Mouse (Mus musculus) MEL (cell line): ENCODE data around the gene Lrfn4. TPM values are rescaled to one million over a fixed set of nuclear protein-coding genes. Genes with fewer than 3 reads are reported as not detected.

Experiments used
- DNase-seq: peaks from one replicate; pipeline ENCODE4 v3.0.0; 2011; ENCODE audit warnings: low read depth, low spot score
- H3K27ac ChIP-seq: 2 replicates; pipeline ENCODE4 v1.5.1; 2012; ENCODE audit warnings: low read depth, mild to moderate bottlenecking, control low read depth, low read length, moderate library complexity; ENCODE audit not compliant: control insufficient read depth
- H3K27me3 ChIP-seq, 2 experiments: fragments of 150-350 bp in 1 of 2; sonication (generic) in 1 of 2; 2 replicates each; pipeline ENCODE4 v1.6.1; 2012; ENCODE audit warnings: low read length in 2 of 2, mild to moderate bottlenecking in 2 of 2, improper control_type of control experiment in 1 of 2, moderate library complexity in 1 of 2; ENCODE audit not compliant: insufficient read depth in 2 of 2, control insufficient read depth in 1 of 2
- H3K36me3 ChIP-seq, 2 experiments: 2 replicates each; pipeline ENCODE4 v1.6.1; 2012 to 2014; ENCODE audit warnings: low read length in 2 of 2, improper control_type of control experiment in 1 of 2, inconsistent platforms in 1 of 2, mild to moderate bottlenecking in 1 of 2; ENCODE audit not compliant: insufficient read depth in 2 of 2, control insufficient read depth in 1 of 2
- H3K4me1 ChIP-seq, 2 experiments: fragments of 150-350 bp in 1 of 2; sonication (generic) in 1 of 2; 2 replicates each; pipeline ENCODE4 v1.6.1; 2012; ENCODE audit warnings: low read length in 2 of 2, improper control_type of control experiment in 1 of 2, mild to moderate bottlenecking in 1 of 2; ENCODE audit not compliant: insufficient read depth in 2 of 2, control insufficient read depth in 1 of 2
- H3K4me3 ChIP-seq, 2 experiments: fragments of 150-350 bp in 1 of 2; sonication (generic) in 1 of 2; 2 replicates each; pipeline ENCODE4 v1.5.1; 2012; ENCODE audit warnings: low read depth in 2 of 2, low read length in 2 of 2, mild to moderate bottlenecking in 2 of 2, moderate library complexity in 2 of 2, control low read depth in 1 of 2, improper control_type of control experiment in 1 of 2; ENCODE audit not compliant: control insufficient read depth in 1 of 2, insufficient read depth in 1 of 2
- H3K79me2 ChIP-seq: 2 replicates; pipeline ENCODE4 v1.6.1; 2012; ENCODE audit warnings: mild to moderate bottlenecking, low read length, moderate library complexity; ENCODE audit not compliant: control insufficient read depth, poor library complexity, insufficient read depth
- H3K9ac ChIP-seq: 2 replicates; pipeline ENCODE4 v1.6.1; 2012; ENCODE audit warnings: low read depth, mild to moderate bottlenecking, control low read depth, low read length, moderate library complexity; ENCODE audit not compliant: control insufficient read depth, poor library complexity, severe bottlenecking
- H3K9me3 ChIP-seq: fragments of 150-350 bp; sonication (generic); replicated peaks from 2 replicates; pipeline ENCODE4 v1.6.1; 2012; ENCODE audit warnings: mild to moderate bottlenecking, low read length, improper control_type of control experiment, moderate library complexity; ENCODE audit not compliant: insufficient read depth
- BHLHE40 ChIP-seq: IDR thresholded peaks from 2 replicates; pipeline ENCODE4 v1.6.1; 2012; ENCODE audit warnings: low read depth, mild to moderate bottlenecking, inconsistent platforms, low read length, improper control_type of control experiment, borderline replicate concordance
- CHD2 ChIP-seq: IDR thresholded peaks from 2 replicates; pipeline ENCODE4 v1.6.1; 2011; ENCODE audit warnings: low read length, improper control_type of control experiment
- CTCF ChIP-seq, 3 experiments: IDR thresholded peaks in 2 of 3; conservative IDR thresholded peaks in 1 of 3; 2 replicates each; pipeline ENCODE4 v1.5.1; 2011 to 2012; ENCODE audit warnings: low read length in 3 of 3, low read depth in 2 of 3, mild to moderate bottlenecking in 2 of 3, improper control_type of control experiment in 1 of 3, inconsistent platforms in 1 of 3, mixed read lengths in 1 of 3, moderate library complexity in 1 of 3; ENCODE audit not compliant: control insufficient read depth in 1 of 3, insufficient read depth in 1 of 3, poor library complexity in 1 of 3, severe bottlenecking in 1 of 3
- ELF1 ChIP-seq: IDR thresholded peaks from 2 replicates; pipeline ENCODE4 v1.6.1; 2014; ENCODE audit warnings: low read depth, mild to moderate bottlenecking, inconsistent platforms, low read length, improper control_type of control experiment, moderate library complexity
- HCFC1 ChIP-seq: IDR thresholded peaks from 2 replicates; pipeline ENCODE4 v1.6.1; 2012; ENCODE audit warnings: low read depth, mild to moderate bottlenecking, inconsistent platforms, low read length, improper control_type of control experiment, moderate library complexity
- MAX ChIP-seq: IDR thresholded peaks from 2 replicates; pipeline ENCODE4 v1.6.1; 2011; ENCODE audit warnings: low read length, improper control_type of control experiment
- MEF2A ChIP-seq: IDR thresholded peaks from 2 replicates; pipeline ENCODE4 v1.6.1; 2014; ENCODE audit warnings: low read depth, mild to moderate bottlenecking, inconsistent platforms, low read length, improper control_type of control experiment; ENCODE audit not compliant: poor library complexity, insufficient replicate concordance, severe bottlenecking; ENCODE audit errors: extremely low read depth
- NELFE ChIP-seq: IDR thresholded peaks from 2 replicates; pipeline ENCODE4 v1.6.1; 2011; ENCODE audit warnings: low read depth, low read length, improper control_type of control experiment
- NRF1 ChIP-seq: IDR thresholded peaks from 2 replicates; pipeline ENCODE4 v1.6.1; 2014; ENCODE audit warnings: low read depth, mild to moderate bottlenecking, inconsistent platforms, low read length, improper control_type of control experiment, moderate library complexity; ENCODE audit not compliant: poor library complexity, insufficient read depth, severe bottlenecking
- POLR2A ChIP-seq, 2 experiments: IDR thresholded peaks; 2 replicates each; pipeline ENCODE4 v1.6.1; 2011 to 2012; ENCODE audit warnings: low read length in 2 of 2, mild to moderate bottlenecking in 2 of 2, control low read depth in 1 of 2, improper control_type of control experiment in 1 of 2, low read depth in 1 of 2, moderate library complexity in 1 of 2; ENCODE audit not compliant: control insufficient read depth in 1 of 2, insufficient read depth in 1 of 2, poor library complexity in 1 of 2
- RAD21 ChIP-seq: IDR thresholded peaks from 2 replicates; pipeline ENCODE4 v1.6.1; 2011; ENCODE audit warnings: mild to moderate bottlenecking, low read depth, low read length, improper control_type of control experiment
- SIN3A ChIP-seq: IDR thresholded peaks from 2 replicates; pipeline ENCODE4 v1.6.1; 2012; ENCODE audit warnings: low read length, improper control_type of control experiment, inconsistent platforms
- SMC3 ChIP-seq: IDR thresholded peaks from 2 replicates; pipeline ENCODE4 v1.6.1; 2011; ENCODE audit warnings: low read depth, low read length, improper control_type of control experiment
- TAL1 ChIP-seq: IDR thresholded peaks from 2 replicates; pipeline ENCODE4 v1.6.1; 2012; ENCODE audit warnings: mild to moderate bottlenecking, inconsistent platforms, low read length, moderate library complexity, mixed read lengths
- TBP ChIP-seq: IDR thresholded peaks from 2 replicates; pipeline ENCODE4 v1.8.0; 2011; ENCODE audit warnings: low read depth, low read length, improper control_type of control experiment
- UBTF ChIP-seq: IDR thresholded peaks from 2 replicates; pipeline ENCODE4 v1.6.1; 2012; ENCODE audit warnings: low read depth, mild to moderate bottlenecking, inconsistent platforms, low read length, improper control_type of control experiment, moderate library complexity, borderline replicate concordance; ENCODE audit not compliant: insufficient read depth
- USF1 ChIP-seq: IDR thresholded peaks from 2 replicates; pipeline ENCODE4 v1.6.1; 2014; ENCODE audit warnings: low read depth, mild to moderate bottlenecking, inconsistent platforms, low read length, improper control_type of control experiment, moderate library complexity
- ZKSCAN1 ChIP-seq: IDR thresholded peaks from 2 replicates; pipeline ENCODE4 v1.6.1; 2012; ENCODE audit warnings: low read depth, mild to moderate bottlenecking, inconsistent platforms, low read length, improper control_type of control experiment, moderate library complexity
- polyA plus RNA-seq, 2 experiments: library from polyadenylated mRNA; stranded (reverse) in 1 of 2; unstranded in 1 of 2; fragments of >175 nt in 1 of 2; fragments of >200 nt in 1 of 2; gene quantifications; 2 replicates each; pipeline versions ENCODE4 v1.2.1 to v1.2.4; 2012; ENCODE audit warnings: low replicate concordance in 2 of 2, low read depth in 1 of 2; ENCODE audit not compliant: insufficient read length in 2 of 2, insufficient read depth in 1 of 2, missing spikeins in 1 of 2
- total RNA-seq: library from RNA; depleted of rRNA; stranded (reverse); fragments of 300-350 nt; gene quantifications from 2 replicates; pipeline ENCODE4 v1.2.3, GENCODE M21; 2012

The Lrfn4 gene
- total and polyA plus RNA-seq, 3 experiments = 14.0 to 17.5 TPM; not detected in 1

DNA sequence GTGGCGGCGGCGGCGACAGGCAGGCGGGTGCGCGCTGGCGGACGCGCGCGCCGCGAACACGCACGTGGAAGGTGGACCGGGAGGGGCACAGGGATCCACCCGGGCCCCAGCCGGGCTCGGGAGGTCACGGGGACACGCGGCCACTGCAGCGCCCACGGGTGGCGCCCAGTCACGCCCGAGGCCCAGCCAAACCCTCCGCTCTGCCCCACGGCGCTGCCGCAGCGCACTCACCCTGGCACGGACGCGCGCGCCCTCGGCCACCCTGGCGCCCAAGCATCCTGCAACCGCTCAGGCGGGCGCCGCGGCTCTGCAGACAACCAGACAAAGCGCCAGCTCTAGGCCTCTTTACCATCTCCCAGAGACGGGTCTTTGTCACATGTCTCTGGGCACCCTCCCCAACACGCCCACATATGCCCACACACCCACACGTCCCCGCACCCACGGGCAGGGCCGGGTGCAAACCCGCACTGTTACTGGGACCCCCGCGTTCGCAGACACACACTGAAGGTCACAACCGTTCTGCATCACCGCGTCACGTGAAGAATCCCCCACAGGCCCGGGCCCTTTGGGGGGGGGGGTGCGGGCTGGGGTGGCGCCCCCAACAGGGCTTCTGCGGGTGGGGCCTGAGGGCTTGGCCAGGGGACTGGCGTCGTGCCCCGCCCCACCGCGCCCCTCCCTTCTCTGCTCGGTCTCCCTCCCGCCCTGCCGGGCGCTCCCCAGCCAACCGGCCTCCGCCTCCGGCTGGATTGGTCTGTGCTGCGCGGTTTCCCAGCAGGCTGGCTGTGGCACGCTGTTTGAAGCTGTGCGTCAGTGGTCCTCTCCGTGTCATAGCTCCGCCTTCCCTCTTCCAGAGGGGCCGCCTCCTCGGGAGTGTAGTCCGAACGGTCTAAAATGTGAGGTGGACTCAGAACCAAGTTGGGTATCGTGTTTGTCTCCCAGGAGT is at the start of gene Lrfn4 (continued):
- TF ChIP-seq BHLHE40 (peak; percentile 62; the same call in 1 of the 2 replicates), NELFE (peak; percentile 22), POLR2A (IDR thresholded peaks at IDR 0.05; ENCODE audit: control insufficient read depth in 1 of 2, insufficient read depth in 1 of 2, low read depth in 1 of 2, low read length in 2 of 2, poor library complexity in 1 of 2) (peak in 1 of 2 experiments; percentile 36; a peak in 3 of 4 replicates), ZKSCAN1 (no peak), TAL1 (no peak)

DNA sequence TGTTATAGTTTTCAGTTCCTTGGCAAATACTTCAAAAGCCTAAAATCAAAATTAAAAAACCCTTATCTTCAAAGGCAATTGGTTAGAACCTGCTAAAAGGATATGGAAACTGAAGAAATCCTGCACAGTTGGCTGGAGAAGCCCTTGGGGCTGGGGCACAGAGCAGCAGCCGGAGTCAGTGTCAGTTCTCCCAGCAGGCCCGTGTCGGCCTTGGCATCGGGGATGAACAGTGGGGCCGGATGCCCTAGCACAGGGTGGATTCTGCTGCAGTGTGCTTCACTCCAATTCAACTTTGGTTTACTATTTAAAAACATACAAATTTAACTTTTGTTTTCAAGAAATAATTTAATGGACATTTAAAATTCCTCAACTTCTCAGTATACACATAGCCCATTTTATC is 42.7 kb upstream of the Lrfn4 start:
- H3K9me3 ChIP-seq = no peaks in the 10 kb centered on the region
- no peak for DNase-seq
- no peak overlapping the region for H3K4me3 ChIP-seq
- no peaks in the 10 kb centered on the region for H3K4me1 ChIP-seq
- no peak for TF ChIP-seq CTCF (IDR thresholded peaks at IDR 0.05 in 2 of 3, conservative IDR thresholded peaks at IDR 0.05 in 1 of 3; ENCODE audit: control insufficient read depth in 1 of 3, insufficient read depth in 1 of 3, low read depth in 2 of 3, low read length in 3 of 3, poor library complexity in 1 of 3, severe bottlenecking in 1 of 3)
- no peak for TF ChIP-seq NRF1
- TF ChIP-seq ELF1 = no peak
- no peak for TF ChIP-seq TBP
- no peak for TF ChIP-seq UBTF
- TF ChIP-seq HCFC1 = no peak
- no peak for TF ChIP-seq MAX
- TF ChIP-seq RAD21 = no peak
- no peak for TF ChIP-seq USF1
- TF ChIP-seq SMC3 = no peak
- no peak for TF ChIP-seq TAL1
- no peak for TF ChIP-seq CHD2
- TF ChIP-seq NELFE = no peak
- no peak for TF ChIP-seq ZKSCAN1
- TF ChIP-seq MEF2A = no peak
- no peak for TF ChIP-seq SIN3A
- TF ChIP-seq POLR2A (IDR thresholded peaks at IDR 0.05; ENCODE audit: control insufficient read depth in 1 of 2, insufficient read depth in 1 of 2, low read depth in 1 of 2, low read length in 2 of 2, poor library complexity in 1 of 2) = no peak
- H3K36me3 ChIP-seq = no peaks in the 10 kb centered on the region
- H3K27me3 ChIP-seq = no peaks in the 10 kb centered on the region; a peak in 2 of 4 replicates
- no peak overlapping the region for H3K9ac ChIP-seq
- no peak overlapping the region for H3K27ac ChIP-seq
- no peaks in the 10 kb centered on the region for H3K79me2 ChIP-seq
